Mouse (Mus musculus): ENCODE measurements around the gene Gpr62. TPM values are rescaled to one million over a fixed set of nuclear protein-coding genes. Genes with fewer than 3 reads are reported as not detected.

Gpr62 gene
- polyA plus RNA-seq, 1 experiment from 2014 or later, result not detected

- no peak overlapping the region for H3K4me3 ChIP-seq (ENCODE audit: inconsistent target)
- 81% methylated on average over 17 of the region's 17 CpGs for WGBS (ENCODE audit: missing documents)
- H3K36me3 ChIP-seq (ENCODE audit: inconsistent target), result no peaks in the 10 kb centered on the region
- H3K27ac ChIP-seq, result no peak overlapping the region
- H3K79me2 ChIP-seq (ENCODE audit: inconsistent target), result no peaks in the 10 kb centered on the region
Measured at GRCm38 (mm10) chr9:106454888-106455681, 10.7 kb downstream of the Gpr62 start.

GRCm38 (mm10) chr9:106454071-106454761 is 11.5 kb downstream of the Gpr62 start:
- Histone ChIP-seq H3K4me3 (ENCODE audit: inconsistent target) (peak overlapping the region; percentile 15; the same call in 1 of the 2 replicates), H3K27ac (no peak overlapping the region)
- WGBS (ENCODE audit: missing documents), result 32% methylated on average over 19 of the region's 20 CpGs

GRCm38 (mm10) chr9:106453271-106454070 is 12.3 kb downstream of the Gpr62 start, which contains the start of gene Pcbp4:
TSS of gene Pcbp4 (plus strand) at chr9:106453291.
- Histone ChIP-seq H3K27ac (no peak within 1 kb of the TSS), H3K4me3 (ENCODE audit: inconsistent target) (peak within 1 kb of the TSS; percentile 17; the same call in 1 of the 2 replicates), H3K36me3 (ENCODE audit: inconsistent target) (no peaks in the 10 kb centered on the region), H3K79me2 (ENCODE audit: inconsistent target) (no peaks in the 10 kb centered on the region)
- 2% methylated on average over 54 of the region's 74 CpGs for WGBS (ENCODE audit: missing documents)

More at GRCm38 (mm10) chr9:106454071-106454761, 11.5 kb downstream of the Gpr62 start:
- no peaks in the 10 kb centered on the region for H3K36me3 ChIP-seq (ENCODE audit: inconsistent target)
- H3K79me2 ChIP-seq (ENCODE audit: inconsistent target), result no peaks in the 10 kb centered on the region

GRCm38 (mm10) chr9:106452821-106453220 is 12.9 kb downstream of the Gpr62 start:
- Histone ChIP-seq H3K27ac (no peak overlapping the region), H3K4me3 (ENCODE audit: inconsistent target) (no peak overlapping the region), H3K36me3 (ENCODE audit: inconsistent target) (no peaks in the 10 kb centered on the region), H3K79me2 (ENCODE audit: inconsistent target) (no peaks in the 10 kb centered on the region)
- WGBS (ENCODE audit: missing documents), result 88% methylated on average over 6 of the region's 7 CpGs

GRCm38 (mm10) chr9:106452351-106452750 is 13.4 kb downstream of the Gpr62 start:
- H3K4me3 ChIP-seq (ENCODE audit: inconsistent target), result no peak overlapping the region
- no peaks in the 10 kb centered on the region for H3K36me3 ChIP-seq (ENCODE audit: inconsistent target)
- 82% methylated on average over 6 of the region's 6 CpGs for WGBS (ENCODE audit: missing documents)
- H3K79me2 ChIP-seq (ENCODE audit: inconsistent target), result no peaks in the 10 kb centered on the region
- no peak overlapping the region for H3K27ac ChIP-seq

- H3K36me3 ChIP-seq (ENCODE audit: inconsistent target), result no peaks in the 10 kb centered on the region
- no peak overlapping the region for H3K27ac ChIP-seq
- 69% methylated on average over 2 of the region's 2 CpGs for WGBS (ENCODE audit: missing documents)
Measured at GRCm38 (mm10) chr9:106451899-106452298, 13.8 kb downstream of the Gpr62 start.

GRCm38 (mm10) chr9:106451298-106451697 is 14.4 kb downstream of the Gpr62 start:
- H3K4me3 ChIP-seq (ENCODE audit: inconsistent target), result no peak overlapping the region

More at GRCm38 (mm10) chr9:106451899-106452298, 13.8 kb downstream of the Gpr62 start:
- Histone ChIP-seq H3K79me2 (ENCODE audit: inconsistent target) (no peaks in the 10 kb centered on the region), H3K4me3 (ENCODE audit: inconsistent target) (no peak overlapping the region)

GRCm38 (mm10) chr9:106450661-106451060 is 15.1 kb downstream of the Gpr62 start:
- Histone ChIP-seq H3K27ac (no peak overlapping the region), H3K36me3 (ENCODE audit: inconsistent target) (no peaks in the 10 kb centered on the region), H3K4me3 (ENCODE audit: inconsistent target) (no peak overlapping the region), H3K79me2 (ENCODE audit: inconsistent target) (no peaks in the 10 kb centered on the region)
- 90% methylated on average over 9 of the region's 9 CpGs for WGBS (ENCODE audit: missing documents)

More at GRCm38 (mm10) chr9:106451298-106451697, 14.4 kb downstream of the Gpr62 start:
- Histone ChIP-seq H3K27ac (no peak overlapping the region), H3K79me2 (ENCODE audit: inconsistent target) (no peaks in the 10 kb centered on the region), H3K36me3 (ENCODE audit: inconsistent target) (no peaks in the 10 kb centered on the region)
- WGBS (ENCODE audit: missing documents), result 91% methylated on average over 10 of the region's 11 CpGs

- H3K79me2 ChIP-seq (ENCODE audit: inconsistent target), result no peaks in the 10 kb centered on the region
- no peak overlapping the region for H3K27ac ChIP-seq
- H3K36me3 ChIP-seq (ENCODE audit: inconsistent target), result no peaks in the 10 kb centered on the region
- WGBS (ENCODE audit: missing documents), result 94% methylated on average over 8 of the region's 8 CpGs
- no peak overlapping the region for H3K4me3 ChIP-seq (ENCODE audit: inconsistent target)
Measured at GRCm38 (mm10) chr9:106449947-106450346, 15.8 kb downstream of the Gpr62 start.

- Histone ChIP-seq H3K79me2 (ENCODE audit: inconsistent target) (no peaks in the 10 kb centered on the region), H3K27ac (peak overlapping the region; percentile 27; the same call in 1 of the 2 replicates), H3K4me3 (ENCODE audit: inconsistent target) (peak overlapping the region; percentile 56), H3K36me3 (ENCODE audit: inconsistent target) (no peaks in the 10 kb centered on the region)
- WGBS (ENCODE audit: missing documents), result 1% methylated on average over 23 of the region's 23 CpGs
Measured at GRCm38 (mm10) chr9:106448498-106449031, 17.2 kb downstream of the Gpr62 start.

- Histone ChIP-seq H3K27ac (peak overlapping the region; percentile 27; the same call in 1 of the 2 replicates), H3K4me3 (ENCODE audit: inconsistent target) (peak overlapping the region; percentile 56), H3K36me3 (ENCODE audit: inconsistent target) (no peaks in the 10 kb centered on the region), H3K79me2 (ENCODE audit: inconsistent target) (no peaks in the 10 kb centered on the region)
- 36% methylated on average over 9 of the region's 9 CpGs for WGBS (ENCODE audit: missing documents)
Measured at GRCm38 (mm10) chr9:106447951-106448350, 17.8 kb downstream of the Gpr62 start.

- H3K79me2 ChIP-seq (ENCODE audit: inconsistent target), result no peaks in the 10 kb centered on the region
- WGBS (ENCODE audit: missing documents), result under 1% methylated on average over 22 of the region's 24 CpGs
- peak within 1 kb of the TSS; percentile 27; the same call in 1 of the 2 replicates for H3K27ac ChIP-seq
- no peaks in the 10 kb centered on the region for H3K36me3 ChIP-seq (ENCODE audit: inconsistent target)
- H3K4me3 ChIP-seq (ENCODE audit: inconsistent target), result peak within 1 kb of the TSS; percentile 56
Measured at GRCm38 (mm10) chr9:106447348-106447747, 18.4 kb downstream of the Gpr62 start, which contains the start of the genes Abhd14b and Abhd14a. TSS of gene Abhd14b (plus strand) at chr9:106447459. TSS of gene Abhd14a (minus strand) at chr9:106447678.

GRCm38 (mm10) chr9:106444836-106445235 is 20.9 kb downstream of the Gpr62 start:
- no peak overlapping the region for H3K4me3 ChIP-seq (ENCODE audit: inconsistent target)
- no peaks in the 10 kb centered on the region for H3K79me2 ChIP-seq (ENCODE audit: inconsistent target)
- H3K27ac ChIP-seq, result no peak overlapping the region
- no peaks in the 10 kb centered on the region for H3K36me3 ChIP-seq (ENCODE audit: inconsistent target)
- 91% methylated on average over 4 of the region's 4 CpGs for WGBS (ENCODE audit: missing documents)

GRCm38 (mm10) chr9:106442680-106443079 is 23.1 kb downstream of the Gpr62 start:
- H3K27ac ChIP-seq, result no peak overlapping the region
- no peak overlapping the region for H3K4me3 ChIP-seq (ENCODE audit: inconsistent target)
- no peaks in the 10 kb centered on the region for H3K36me3 ChIP-seq (ENCODE audit: inconsistent target)
- WGBS (ENCODE audit: missing documents), result 97% methylated on average over 5 of the region's 5 CpGs
- H3K79me2 ChIP-seq (ENCODE audit: inconsistent target), result no peaks in the 10 kb centered on the region

Data from macrophage (primary cell).